ENCODE assay signal across 8 mouse cellular contexts in genomic region chr4:22357266-22357930, GRCm38 (mm10). TPM values are rescaled to one million over a fixed set of nuclear protein-coding genes. Genes with fewer than 3 reads are reported as not detected.
A peak's percentile ranks its signal among the peaks of the same experiment; 100 is the strongest.
DNase-seq lines count a peak whose midpoint lies in the region; ATAC-seq and TF ChIP-seq lines count a peak whose summit lies in the region.

Gene Fbxl4, plus strand, starts transcription at chr4:22357543.

- TF ChIP-seq POLR2A in olfactory bulb, adult 2 months (IDR thresholded peaks at IDR 0.05; ENCODE audit: insufficient read depth, low read depth, low read length) = peak; percentile 70
- peak; percentile 60 for TF ChIP-seq POLR2A in thymus, adult 2 months (IDR thresholded peaks at IDR 0.05; ENCODE audit: control insufficient read depth, extremely low read depth, insufficient read depth, low read length, poor library complexity)

- peak; percentile 96 for ATAC-seq in forebrain, embryonic 16.5 days
- ATAC-seq in lung, embryonic 14.5 days (ENCODE audit: insufficient read depth) = peak; percentile 98

- H3K27ac ChIP-seq in ES-E14 (ENCODE audit: insufficient read depth, low read depth, low read length, poor library complexity, severe bottlenecking) = peak within 1 kb of the TSS; percentile 47
- peak within 1 kb of the TSS; percentile 91 for H3K27ac ChIP-seq in forebrain, embryonic 16.5 days (ENCODE audit: low read length)
- H3K27ac ChIP-seq in layer of hippocampus, adult 2 months = peak within 1 kb of the TSS; percentile 97
- peak within 1 kb of the TSS; percentile 96 for H3K27ac ChIP-seq in lung, embryonic 14.5 days (ENCODE audit: low read depth)
- peak within 1 kb of the TSS; percentile 85 for H3K27ac ChIP-seq in olfactory bulb, adult 2 months (ENCODE audit: insufficient read depth, low read depth, low read length)
- H3K27ac ChIP-seq in thymus, adult 2 months (ENCODE audit: control insufficient read depth, insufficient read depth, low read length) = peak within 1 kb of the TSS; percentile 75

- peak within 1 kb of the TSS; percentile 69 for H3K4me2 ChIP-seq in forebrain, embryonic 16.5 days (ENCODE audit: low read length)
- H3K4me2 ChIP-seq in lung, embryonic 14.5 days = peak within 1 kb of the TSS; percentile 73

- peak within 1 kb of the TSS; percentile 91 for H3K9ac ChIP-seq in ES-E14 (ENCODE audit: insufficient read depth, low read depth, low read length, poor library complexity, severe bottlenecking)
- H3K9ac ChIP-seq in forebrain, embryonic 16.5 days (replicated peaks; ENCODE audit: low read depth, low read length) = peak within 1 kb of the TSS; percentile 88
- H3K9ac ChIP-seq in lung, embryonic 14.5 days = peak within 1 kb of the TSS; percentile 83

- H3K9me3 ChIP-seq in ES-E14 (ENCODE audit: control insufficient read depth, insufficient read depth, low read depth, low read length) = no peaks in the 10 kb centered on the region
- H3K9me3 ChIP-seq in forebrain, embryonic 16.5 days (ENCODE audit: control insufficient read depth, low read length) = no peaks in the 10 kb centered on the region
- H3K9me3 ChIP-seq in lung, embryonic 14.5 days (ENCODE audit: low read depth, low read length) = no peaks in the 10 kb centered on the region

- H3K4me1 ChIP-seq in ES-E14 (ENCODE audit: control insufficient read depth in 2 of 2, insufficient read depth in 2 of 2, low read length in 2 of 2, poor library complexity in 1 of 2) = no peaks in the 10 kb centered on the region; a peak in 2 of 4 replicates
- peaks cover 5% of the 10 kb centered on the region for H3K4me1 ChIP-seq in forebrain, embryonic 16.5 days (replicated peaks; ENCODE audit: control insufficient read depth, insufficient read depth, low read length)
- H3K4me1 ChIP-seq in lung, embryonic 14.5 days (ENCODE audit: insufficient read depth) = 0 out of 2 replicates have a peak, but pooled peaks cover 5% of the 10 kb centered on the region
- H3K4me1 ChIP-seq in olfactory bulb, adult 2 months (ENCODE audit: control insufficient read depth, insufficient read depth, low read length) = peaks cover 12% of the 10 kb centered on the region
- peaks cover 13% of the 10 kb centered on the region for H3K4me1 ChIP-seq in thymus, adult 2 months (replicated peaks; ENCODE audit: control insufficient read depth, insufficient read depth, low read length)

- DNase-seq in ES-E14 (ENCODE audit: low read depth, low spot score) = peak; percentile 50
- DNase-seq in cerebellum, adult 11-12 months = peak; percentile 87
- peak; percentile 84 to 89 for DNase-seq in heart, postnatal 36 days
- DNase-seq in layer of hippocampus, adult 2 months (ENCODE audit: low spot score in 2 of 2) = peak; percentile 71 to 77
- DNase-seq in lung, embryonic 14.5 days = peak; percentile 87
- peak; percentile 88 for DNase-seq in thymus, adult 2 months

- peak within 1 kb of the TSS; percentile 80 to 86 for H3K4me3 ChIP-seq in ES-E14 (ENCODE audit: insufficient read depth in 1 of 2, low read depth in 1 of 2, low read length in 2 of 2, poor library complexity in 1 of 2, severe bottlenecking in 1 of 2)
- H3K4me3 ChIP-seq in forebrain, embryonic 16.5 days (replicated peaks; ENCODE audit: low read length) = peak within 1 kb of the TSS; percentile 85
- peak within 1 kb of the TSS; percentile 83 for H3K4me3 ChIP-seq in layer of hippocampus, adult 2 months
- peak within 1 kb of the TSS; percentile 67 for H3K4me3 ChIP-seq in lung, embryonic 14.5 days (ENCODE audit: low read depth, low read length)
- H3K4me3 ChIP-seq in olfactory bulb, adult 2 months (ENCODE audit: insufficient read depth, low read depth, low read length) = peak within 1 kb of the TSS; percentile 62
- peak within 1 kb of the TSS; percentile 66 for H3K4me3 ChIP-seq in thymus, adult 2 months (ENCODE audit: control insufficient read depth, insufficient read depth, low read length)

- H3K36me3 ChIP-seq in ES-E14 (ENCODE audit: control insufficient read depth, insufficient read depth, low read length, poor library complexity, severe bottlenecking) = no peaks in the 10 kb centered on the region
- no peaks in the 10 kb centered on the region for H3K36me3 ChIP-seq in forebrain, embryonic 16.5 days (ENCODE audit: control insufficient read depth, insufficient read depth)
- no peaks in the 10 kb centered on the region for H3K36me3 ChIP-seq in lung, embryonic 14.5 days (ENCODE audit: insufficient read depth)
- H3K36me3 ChIP-seq in thymus, adult 2 months (ENCODE audit: control insufficient read depth, insufficient read depth, low read length) = no peaks in the 10 kb centered on the region

- TF ChIP-seq CTCF in layer of hippocampus, adult 2 months (conservative IDR thresholded peaks at IDR 0.05) = no peak
- no peak for TF ChIP-seq CTCF in lung, embryonic 14.5 days (IDR thresholded peaks at IDR 0.05; ENCODE audit: low read depth)
- 0 out of 2 replicates have a peak, but pooled peaks have one; percentile 7 for TF ChIP-seq CTCF in olfactory bulb, adult 2 months (IDR thresholded peaks at IDR 0.05; ENCODE audit: insufficient read depth, low read depth, low read length)
- TF ChIP-seq CTCF in thymus, adult 2 months (IDR thresholded peaks at IDR 0.05; ENCODE audit: borderline replicate concordance, control insufficient read depth, extremely low read depth, insufficient read depth, low read length, poor library complexity) = peak; percentile 32; the same call in 1 of the 2 replicates

- no peaks in the 10 kb centered on the region for H3K27me3 ChIP-seq in forebrain, embryonic 16.5 days (replicated peaks; ENCODE audit: control insufficient read depth, insufficient read depth, low read length)
- no peaks in the 10 kb centered on the region for H3K27me3 ChIP-seq in lung, embryonic 14.5 days (ENCODE audit: insufficient read depth, low read length)
- H3K27me3 ChIP-seq in thymus, adult 2 months (ENCODE audit: control insufficient read depth, insufficient read depth, low read length) = no peaks in the 10 kb centered on the region

- WGBS in forebrain, embryonic 16.5 days = under 1% methylated on average over 60 of the region's 62 CpGs
- under 1% methylated on average over 61 of the region's 62 CpGs for WGBS in lung, embryonic 14.5 days
- under 1% methylated on average over 62 of the region's 62 CpGs for WGBS in olfactory bulb, adult 2 months
- under 1% methylated on average over 62 of the region's 62 CpGs for WGBS in thymus, adult 2 months

- intact Hi-C loops in heart, postnatal 36 days (cut with DNase I) = no loop called here

- in situ Hi-C loops in ES-E14 (cut with MboI; ENCODE audit: low sequenced_read_pairs in 2 of 2, unreplicated experiment in 2 of 2) = no loop called here

TF ChIP-seq in ES-E14, 5 proteins besides CTCF, POLR2A, EP300 and RAD21:
- no peak for TF ChIP-seq ZNF384 (IDR thresholded peaks at IDR 0.05; ENCODE audit: low read depth, low read length)

RNA-seq across cellular contexts. Expression of gene Fbxl4, which starts in this region (rescaled TPM):
- 9.7 and 11.0 TPM in 2 replicates for total RNA-seq in ES-E14 (2012; rRNA removed)
- polyA plus RNA-seq in forebrain, embryonic 16.5 days (2015; fragmentation: Nextera tagmentation; extraction: Ambion mirVana) = 13.0 and 13.5 TPM in 2 replicates
- 10 to 100 TPM in 1 of 2 experiments, 1 to 10 TPM in 1; 9.5 to 11.3 TPM for total RNA-seq in heart, postnatal 36 days (2021)
- total RNA-seq in layer of hippocampus, adult 2 months (2021) = 10 to 100 TPM; 16.4 to 17.4 TPM
- 10.2 and 11.5 TPM in 2 replicates for polyA plus RNA-seq in lung, embryonic 14.5 days (2014; fragmentation: Nextera tagmentation; extraction: Ambion mirVana)
- not detected in 2 replicates for polyA plus RNA-seq in olfactory bulb, adult 2 months (2012; ENCODE audit: insufficient read depth, insufficient read length, low replicate concordance, missing spikeins)
- 13.1 and 15.9 TPM in 2 replicates for polyA plus RNA-seq in thymus, adult 2 months (2012; rRNA removed)

Comparison
In these comparisons a context has a peak if more than half of its experiments do, and no peak if none do; other contexts are left out.
1. Peak in every context shown above with its lines: DNase-seq, ATAC-seq, H3K4me3 ChIP-seq and H3K27ac ChIP-seq.
2. RNA of gene Fbxl4 (polyA plus RNA-seq): 13.1 to 15.9 TPM in thymus, adult 2 months, 13.0 to 13.5 TPM in forebrain, embryonic 16.5 days and 10.2 to 11.5 TPM in lung, embryonic 14.5 days; not detected in olfactory bulb, adult 2 months; every median in the first group is over 10 times any median in the second.
3. H3K27ac ChIP-seq: peak in every context shown above with its lines; median percentile 97 in layer of hippocampus, adult 2 months; 96 in lung, embryonic 14.5 days; 91 in forebrain, embryonic 16.5 days; 85 in olfactory bulb, adult 2 months; 75 in thymus, adult 2 months; 47 in ES-E14.
4. CTCF ChIP-seq: peak in olfactory bulb, adult 2 months (single experiment) and thymus, adult 2 months (single experiment); none in layer of hippocampus, adult 2 months (single experiment) and lung, embryonic 14.5 days (single experiment).